Mouse (Mus musculus) hindbrain, embryonic 14.5 days (tissue): ENCODE measurements at regions not wholly inside any gene's neighbourhood (a gene's known extent, or its start where the extent isn't known, plus 50 kb on each side); places are given as distances from the start of the nearest gene placed in this dataset.

Source experiments
- ATAC-seq: fragments of 200-750 bp; cut with Nextera tagmentation; 2 replicates; pipeline ENCODE4 v1.8.0; 2017; ENCODE audit warnings: moderate number of reproducible peaks, mild to moderate bottlenecking, moderate TSS enrichment, moderate library complexity; ENCODE audit not compliant: low FRiP score
- DNase-seq: peaks from one replicate; pipeline ENCODE4 v3.0.0-alpha.2; 2015; ENCODE audit warnings: low spot score
- H3K27ac ChIP-seq: fragments of 300-500 bp; sonication (generic); 2 replicates; pipeline ENCODE4 v1.5.1; 2014; ENCODE audit warnings: mild to moderate bottlenecking, moderate library complexity
- H3K27me3 ChIP-seq: fragments of 300-500 bp; sonication (generic); 2 replicates; pipeline ENCODE4 v1.6.1; 2014; ENCODE audit warnings: mild to moderate bottlenecking, low read length, mixed read lengths; ENCODE audit not compliant: control insufficient read depth, insufficient read depth
- H3K36me3 ChIP-seq: fragments of 300-500 bp; sonication (generic); replicated peaks from 2 replicates; pipeline ENCODE4 v1.6.1; 2014; ENCODE audit not compliant: control insufficient read depth, insufficient read depth
- H3K4me1 ChIP-seq: fragments of 300-500 bp; sonication (generic); replicated peaks from 2 replicates; pipeline ENCODE4 v1.6.1; 2014; ENCODE audit warnings: antibody characterized with exemption, low read length, mixed read lengths; ENCODE audit not compliant: control insufficient read depth, insufficient read depth
- H3K4me2 ChIP-seq: fragments of 300-500 bp; sonication (generic); replicated peaks from 2 replicates; pipeline ENCODE4 v1.6.1; 2014; ENCODE audit warnings: mild to moderate bottlenecking, moderate library complexity
- H3K4me3 ChIP-seq: fragments of 300-500 bp; sonication (generic); replicated peaks from 2 replicates; pipeline ENCODE4 v1.5.1; 2014; ENCODE audit warnings: mild to moderate bottlenecking, low read length
- H3K9ac ChIP-seq: fragments of 300-500 bp; sonication (generic); 2 replicates; pipeline ENCODE4 v1.6.1; 2014
- H3K9me3 ChIP-seq: fragments of 300-500 bp; sonication (generic); 2 replicates; pipeline ENCODE4 v1.6.1; 2016; ENCODE audit warnings: low read length; ENCODE audit not compliant: control insufficient read depth
- WGBS: fragments of 180-500 bp; shearing (Covaris S2); extraction: QIAGEN DNeasy Blood & Tissue Kit; methylation state at CpG from one replicate; pipeline ENCODE4 v1.1.7; 2014; 5-methylcytosine and 5-hydroxymethylcytosine counted together

DNA sequence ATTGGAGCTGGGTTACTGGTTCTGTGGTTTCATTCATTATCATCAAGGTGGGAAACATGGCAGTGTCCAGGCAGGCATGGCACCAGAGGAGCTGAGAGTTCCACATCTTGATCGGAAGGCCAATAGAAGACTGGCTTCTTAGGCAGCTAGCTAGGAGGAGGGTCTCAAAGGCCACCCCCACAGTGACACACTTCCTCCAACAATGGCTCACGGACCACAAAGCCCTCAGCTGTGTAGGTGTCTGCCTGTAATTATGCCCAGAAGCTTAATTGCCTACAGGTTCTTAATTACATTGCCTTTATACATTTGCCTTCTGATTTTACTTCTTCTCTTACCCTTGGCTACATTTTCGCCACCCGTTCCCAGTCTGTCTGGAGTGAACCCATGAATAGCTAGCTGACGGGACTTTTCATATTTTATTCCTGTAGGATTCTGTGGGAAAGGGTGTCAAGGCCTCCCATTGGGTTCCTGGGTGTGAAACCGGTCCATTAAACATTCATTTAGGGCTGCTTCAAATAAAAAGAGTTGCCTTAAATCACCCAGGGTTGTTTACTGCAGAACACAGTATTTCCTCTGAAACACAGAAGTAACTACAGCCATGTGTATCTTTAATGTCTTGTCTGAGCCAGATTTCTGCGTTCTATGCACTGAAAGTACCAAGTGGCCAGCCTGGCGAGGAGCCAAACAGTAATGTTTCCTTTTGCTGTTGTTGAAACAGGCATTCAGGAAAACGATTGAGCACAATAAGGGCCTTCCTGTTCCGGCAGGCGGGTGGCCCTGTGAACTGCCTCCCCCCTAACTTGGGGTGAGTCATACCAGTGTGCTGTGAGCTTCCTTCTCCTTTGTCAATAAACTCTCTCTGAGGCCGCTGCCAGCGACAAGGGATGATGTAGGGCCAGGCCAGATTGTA lies 82.4 kb upstream of the Gm9747 start:
- Histone ChIP-seq H3K9me3 (no peaks in the 10 kb centered on the region), H3K27me3 (no peaks in the 10 kb centered on the region), H3K4me1 (peaks cover 10% of the 10 kb centered on the region; the same call in 1 of the 2 replicates), H3K4me2 (no peak overlapping the region), H3K36me3 (no peaks in the 10 kb centered on the region), H3K4me3 (no peak overlapping the region), H3K27ac (peak overlapping the region; percentile 43; the same call in 1 of the 2 replicates), H3K9ac (no peak overlapping the region)
- ATAC-seq (peak; percentile 86; the same call in 1 of the 2 replicates), DNase-seq (peak; percentile 64)
- 45% methylated on average over 13 of the region's 13 CpGs for WGBS

DNA sequence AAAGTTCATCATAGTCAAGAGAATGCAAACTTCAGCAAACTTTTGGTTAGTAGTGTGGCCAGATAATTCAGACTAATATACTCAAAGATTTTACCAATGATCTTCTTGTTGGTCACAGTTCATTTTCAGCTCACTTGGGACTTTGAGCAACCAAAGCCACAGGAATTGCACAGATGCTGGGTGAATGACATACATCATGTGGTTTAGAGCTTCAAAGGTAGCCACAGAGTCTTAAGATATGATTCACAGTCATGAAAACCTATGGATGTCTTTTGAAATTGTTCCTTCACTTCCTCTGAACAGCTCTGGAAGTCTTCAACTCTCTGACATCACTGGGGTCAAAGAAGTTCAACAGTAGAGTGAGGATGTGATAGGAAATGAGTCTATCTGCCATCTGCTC lies 77.0 kb upstream of the Gm9747 start:
- no peak overlapping the region for H3K4me3 ChIP-seq
- no peaks in the 10 kb centered on the region for H3K36me3 ChIP-seq
- no peak overlapping the region for H3K27ac ChIP-seq
- H3K27me3 ChIP-seq, result no peaks in the 10 kb centered on the region
- ATAC-seq (no peak), DNase-seq (no peak)
- no peak overlapping the region for H3K9ac ChIP-seq
- H3K4me1 ChIP-seq, result 0 out of 2 replicates have a peak, but pooled peaks cover 3% of the 10 kb centered on the region
- no peaks in the 10 kb centered on the region for H3K9me3 ChIP-seq
- no peak overlapping the region for H3K4me2 ChIP-seq

DNA sequence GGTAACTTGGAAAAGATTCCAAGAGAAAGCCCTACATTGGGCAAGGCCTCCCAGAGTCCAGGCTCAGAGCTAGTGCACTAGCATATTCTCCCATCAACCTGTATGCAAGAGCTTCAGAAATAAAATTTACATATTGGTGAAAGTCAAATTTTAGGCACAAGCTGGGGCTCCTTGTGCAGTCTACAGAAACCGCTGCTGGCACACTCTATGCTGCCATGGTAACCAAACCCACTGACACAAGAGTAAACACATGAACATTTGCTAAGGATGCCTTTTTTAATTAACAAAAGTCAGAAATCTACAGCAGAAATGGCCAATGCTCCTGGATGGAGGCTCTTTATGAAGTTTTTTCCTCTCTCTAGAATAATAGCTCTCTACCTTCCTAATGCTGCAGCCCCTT lies 75.9 kb upstream of the Gm9747 start:
- Histone ChIP-seq H3K9me3 (no peaks in the 10 kb centered on the region), H3K4me1 (no peaks in the 10 kb centered on the region), H3K27me3 (no peaks in the 10 kb centered on the region), H3K9ac (no peak overlapping the region), H3K4me3 (no peak overlapping the region), H3K4me2 (no peak overlapping the region), H3K27ac (no peak overlapping the region), H3K36me3 (no peaks in the 10 kb centered on the region)
- 68% methylated on average over 1 of the region's 1 CpGs for WGBS
- DNase-seq (no peak), ATAC-seq (no peak)

DNA sequence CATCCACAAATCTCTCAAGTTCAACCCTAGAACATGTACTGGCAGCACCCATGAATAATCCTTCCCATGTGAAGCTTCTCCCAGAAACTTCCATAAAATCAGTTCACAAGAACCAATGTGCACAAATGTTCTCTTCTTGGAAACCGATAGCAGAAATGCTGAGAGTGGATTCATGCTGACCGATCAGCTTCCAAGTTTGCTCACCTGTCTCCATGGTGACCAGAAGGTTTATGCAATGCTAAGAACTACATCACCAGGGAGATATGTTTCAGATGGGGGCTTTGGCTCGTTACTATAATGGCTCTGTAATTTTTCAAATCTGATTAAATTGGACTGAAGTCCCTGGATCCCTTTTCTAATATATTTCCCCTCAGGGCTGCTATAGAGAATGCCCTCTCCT lies 74.4 kb upstream of the Gm9747 start:
- H3K27ac ChIP-seq, result no peak overlapping the region
- DNase-seq (no peak), ATAC-seq (no peak)
- no peaks in the 10 kb centered on the region for H3K36me3 ChIP-seq
- H3K4me3 ChIP-seq, result no peak overlapping the region
- H3K9me3 ChIP-seq, result no peaks in the 10 kb centered on the region
- H3K27me3 ChIP-seq, result no peaks in the 10 kb centered on the region
- 49% methylated on average over 3 of the region's 3 CpGs for WGBS
- no peak overlapping the region for H3K4me2 ChIP-seq
- no peaks in the 10 kb centered on the region for H3K4me1 ChIP-seq
- no peak overlapping the region for H3K9ac ChIP-seq

DNA sequence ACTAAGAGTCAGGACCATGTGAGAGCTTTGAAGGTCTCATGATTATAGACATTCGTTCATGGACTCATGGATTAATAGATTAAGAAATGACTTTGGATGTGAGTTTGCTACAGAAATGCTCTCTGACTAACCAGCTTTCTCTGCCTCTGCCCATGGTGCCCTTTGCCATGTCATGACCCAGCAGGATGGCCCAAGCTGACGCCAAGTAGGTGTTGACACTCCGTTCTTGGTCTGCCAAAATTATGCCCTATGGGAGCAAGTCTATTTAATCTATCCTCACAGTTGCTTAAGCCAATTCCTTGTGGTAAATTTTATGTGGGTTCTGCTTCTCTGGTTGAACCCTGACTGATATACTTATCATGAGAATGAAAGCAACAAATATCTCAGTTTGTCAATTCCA lies 73.7 kb upstream of the Gm9747 start:
- H3K4me3 ChIP-seq, result no peak overlapping the region
- no peak for ATAC-seq
- no peaks in the 10 kb centered on the region for H3K36me3 ChIP-seq
- H3K9ac ChIP-seq, result no peak overlapping the region
- no peak overlapping the region for H3K27ac ChIP-seq
- DNase-seq, result no peak
- H3K27me3 ChIP-seq, result no peaks in the 10 kb centered on the region
- H3K9me3 ChIP-seq, result no peaks in the 10 kb centered on the region
- H3K4me1 ChIP-seq, result no peaks in the 10 kb centered on the region
- 92% methylated on average over 3 of the region's 3 CpGs for WGBS
- H3K4me2 ChIP-seq, result no peak overlapping the region

DNA sequence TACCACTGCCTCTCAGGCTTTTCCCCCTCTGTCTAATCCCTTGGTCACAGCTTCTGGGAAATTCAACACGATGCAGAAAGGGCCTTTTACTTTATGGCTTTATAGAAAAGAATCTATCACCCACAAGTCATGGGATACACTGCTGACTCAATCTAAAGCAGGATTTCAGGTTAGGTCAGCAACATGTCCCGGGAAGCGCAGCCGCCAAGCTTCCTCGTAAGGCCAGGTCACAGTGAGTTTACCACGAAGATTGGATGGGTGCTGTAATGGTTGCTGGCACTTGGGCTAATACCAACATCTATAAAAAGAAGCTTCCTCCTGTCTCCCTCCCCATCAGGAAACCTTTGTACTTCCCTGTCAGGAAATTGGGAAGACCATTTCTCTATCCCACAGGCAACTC lies 70.0 kb upstream of the Gm9747 start:
- DNase-seq (no peak), ATAC-seq (no peak)
- no peaks in the 10 kb centered on the region for H3K36me3 ChIP-seq
- H3K4me2 ChIP-seq, result no peak overlapping the region
- no peak overlapping the region for H3K9ac ChIP-seq
- no peaks in the 10 kb centered on the region for H3K27me3 ChIP-seq
- H3K4me1 ChIP-seq, result no peaks in the 10 kb centered on the region
- no peak overlapping the region for H3K4me3 ChIP-seq
- WGBS, result 88% methylated on average over 6 of the region's 6 CpGs
- H3K9me3 ChIP-seq, result no peaks in the 10 kb centered on the region
- H3K27ac ChIP-seq, result no peak overlapping the region

DNA sequence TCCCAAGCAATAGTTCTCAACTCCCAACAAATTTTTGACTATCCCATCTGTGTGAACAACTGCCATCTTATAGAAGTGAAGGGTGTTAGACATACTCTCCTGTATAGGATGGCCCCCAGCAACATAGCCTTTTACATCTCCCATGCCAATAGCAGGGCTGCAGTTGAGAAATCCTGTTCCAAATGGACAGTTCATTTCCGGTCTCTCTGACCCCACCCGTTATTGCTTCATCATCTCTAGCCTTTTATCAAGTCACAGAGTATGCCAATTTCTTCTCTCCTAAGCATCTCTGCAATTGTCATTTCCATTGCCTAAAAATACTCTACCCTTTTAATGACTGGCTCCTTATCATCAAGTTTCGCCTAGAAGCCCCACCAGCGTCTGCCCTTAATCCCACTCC lies 64.8 kb upstream of the Gm9747 start:
- no peak for ATAC-seq
- H3K4me3 ChIP-seq, result no peak overlapping the region

DNA sequence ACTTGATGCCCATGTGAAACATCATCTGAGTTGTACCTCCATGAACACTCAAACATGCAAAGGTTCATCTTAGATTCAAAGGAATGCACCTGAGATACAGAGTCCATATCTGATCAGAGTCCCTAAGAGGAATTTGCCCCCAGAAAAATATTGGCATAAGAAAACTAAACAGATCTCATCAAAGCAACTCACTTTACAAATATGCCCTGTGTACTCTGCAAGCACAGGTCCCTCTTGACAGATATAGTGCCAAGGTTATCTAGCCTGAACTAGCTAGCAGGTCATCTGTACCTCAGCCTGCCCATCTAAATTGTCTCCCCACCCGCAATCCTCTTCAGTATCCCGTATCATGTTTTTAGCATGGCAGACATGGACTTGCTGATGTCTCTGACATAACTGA lies 64.0 kb upstream of the Gm9747 start:
- no peaks in the 10 kb centered on the region for H3K4me1 ChIP-seq
- DNase-seq, result no peak
- H3K27me3 ChIP-seq, result no peaks in the 10 kb centered on the region
- 98% methylated on average over 2 of the region's 2 CpGs for WGBS
- no peak overlapping the region for H3K9ac ChIP-seq
- no peak for ATAC-seq
- no peak overlapping the region for H3K4me2 ChIP-seq
- no peaks in the 10 kb centered on the region for H3K36me3 ChIP-seq
- no peak overlapping the region for H3K4me3 ChIP-seq
- no peaks in the 10 kb centered on the region for H3K9me3 ChIP-seq
- no peak overlapping the region for H3K27ac ChIP-seq

More for the DNA sequence above, 64.8 kb upstream of the Gm9747 start:
- Histone ChIP-seq H3K27ac (no peak overlapping the region), H3K9me3 (no peaks in the 10 kb centered on the region), H3K4me2 (no peak overlapping the region), H3K36me3 (no peaks in the 10 kb centered on the region), H3K9ac (no peak overlapping the region), H3K27me3 (no peaks in the 10 kb centered on the region), H3K4me1 (no peaks in the 10 kb centered on the region)
- WGBS, result 89% methylated on average over 4 of the region's 4 CpGs
- DNase-seq, result no peak

DNA sequence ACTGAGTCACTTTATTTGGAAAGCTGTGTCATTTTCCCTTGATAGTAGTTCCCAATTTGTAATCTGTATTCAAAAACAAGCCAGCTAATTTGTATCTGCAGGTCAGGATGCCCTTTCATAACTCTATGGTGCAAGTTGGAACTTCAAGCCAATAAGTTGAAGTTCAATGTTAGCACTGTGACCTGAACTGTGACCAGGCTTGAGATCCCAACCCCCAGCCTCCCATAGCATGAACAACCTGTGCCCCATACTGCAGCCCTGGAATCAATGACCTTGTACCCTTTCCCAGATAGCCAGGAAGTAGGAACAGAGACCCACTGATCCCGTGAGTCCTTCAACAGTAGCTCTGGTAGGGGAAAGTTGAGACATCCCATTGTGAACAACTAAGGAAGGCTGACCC lies 52.5 kb upstream of the Gm9747 start:
- Histone ChIP-seq H3K9me3 (no peaks in the 10 kb centered on the region), H3K4me3 (no peak overlapping the region), H3K4me1 (no peaks in the 10 kb centered on the region), H3K9ac (no peak overlapping the region), H3K4me2 (no peak overlapping the region), H3K27me3 (no peaks in the 10 kb centered on the region), H3K36me3 (no peaks in the 10 kb centered on the region), H3K27ac (no peak overlapping the region)
- DNase-seq (no peak), ATAC-seq (no peak)
- 94% methylated on average over 1 of the region's 1 CpGs for WGBS
